18 mouse cellular contexts compared by ENCODE assay signal in genomic region chr4:49788971-49789370, GRCm38 (mm10).
"Had no signal": no experiment of that assay in that cellular context is flagged by ENCODE, and none has a peak within 500 bp of the region (broad histone marks: within the 10 kb centered on the region; RNA-seq: fewer than 3 reads in every experiment).

No protein-coding gene starts in this region.

- H3K27ac ChIP-seq: liver, embryonic 14.5 days; midbrain, embryonic 10.5 days; midbrain, embryonic 12.5 days; neural tube, embryonic 13.5 days; neural tube, embryonic 15.5 days had no signal

- H3K4me2 ChIP-seq: midbrain, embryonic 12.5 days; neural tube, embryonic 13.5 days; neural tube, embryonic 15.5 days had no signal

- DNase-seq: lung, postnatal 4 days; midbrain, embryonic 14.5 days; retina, postnatal 1 day; right cerebral cortex, adult 18-20 months; right cerebral cortex, postnatal 25 days; right cerebral cortex, postnatal 4 days; spleen, adult 18-20 months; thymus, adult 18-20 months; thymus, postnatal 14 days; thymus, postnatal 36 days had no signal

- H3K9ac ChIP-seq: liver, embryonic 14.5 days; midbrain, embryonic 12.5 days; neural tube, embryonic 13.5 days; neural tube, embryonic 15.5 days had no signal

- H3K4me3 ChIP-seq: midbrain, embryonic 10.5 days; midbrain, embryonic 12.5 days; myocyte; neural tube, embryonic 13.5 days; neural tube, embryonic 15.5 days had no signal

- H3K9me3 ChIP-seq: midbrain, embryonic 10.5 days; midbrain, embryonic 12.5 days; neural tube, embryonic 13.5 days; neural tube, embryonic 15.5 days had no signal

- H3K4me1 ChIP-seq: midbrain, embryonic 12.5 days; neural tube, embryonic 13.5 days; neural tube, embryonic 15.5 days had no signal

- H3K27me3 ChIP-seq: midbrain, embryonic 12.5 days; neural tube, embryonic 13.5 days; neural tube, embryonic 15.5 days had no signal

- H3K36me3 ChIP-seq: midbrain, embryonic 10.5 days; midbrain, embryonic 12.5 days; neural tube, embryonic 13.5 days; neural tube, embryonic 15.5 days had no signal

- ATAC-seq: lung, postnatal 0 days; midbrain, embryonic 16.5 days had no signal
